Mouse (Mus musculus) thymus, postnatal 4 days (tissue): ENCODE results near the gene Grn.

Experiments used
- DNase-seq: peaks from one replicate; pipeline ENCODE4 v3.0.0; 2021

The Grn gene

DNA sequence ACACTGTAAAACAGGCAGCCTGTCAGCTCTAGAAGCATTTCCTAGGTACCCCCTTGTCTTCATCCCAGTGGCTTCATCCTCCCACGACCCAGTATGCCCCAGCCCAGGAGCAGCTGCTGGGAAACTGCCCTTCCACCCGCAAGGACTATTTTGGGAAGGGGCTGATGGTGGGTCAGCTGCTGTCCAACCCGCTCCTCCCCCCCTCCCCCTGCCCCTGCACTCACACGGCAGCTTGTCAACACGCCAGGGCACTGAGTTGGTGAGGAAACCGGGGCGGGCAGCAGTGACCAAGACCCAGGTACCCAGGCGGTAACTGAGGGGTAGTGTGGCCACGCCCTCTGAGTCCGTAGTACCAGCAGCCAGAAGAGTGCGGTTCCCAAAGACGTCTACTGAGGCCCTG lies 13.6 kb downstream of the Grn start:
- DNase-seq: no peak

DNA sequence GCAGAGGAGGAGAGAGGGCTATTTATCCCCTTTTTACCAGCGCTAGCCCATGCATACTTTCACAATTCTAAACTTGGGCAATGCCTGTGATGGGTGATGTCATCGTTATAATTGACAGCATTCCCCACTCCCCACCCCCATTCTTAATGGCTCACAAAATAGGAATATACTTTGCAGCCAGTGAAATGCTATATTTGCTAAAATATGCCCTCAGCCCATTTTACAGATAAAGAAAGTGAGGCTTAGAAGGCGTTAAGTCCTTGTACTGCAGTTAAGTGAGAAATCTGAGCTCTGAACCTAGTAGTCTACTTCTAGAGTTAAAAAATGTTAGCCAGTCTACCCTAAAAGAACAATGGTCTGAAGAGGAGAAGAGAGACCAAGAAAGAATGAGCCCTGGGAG lies 14.2 kb downstream of the Grn start:
- no peak for DNase-seq

DNA sequence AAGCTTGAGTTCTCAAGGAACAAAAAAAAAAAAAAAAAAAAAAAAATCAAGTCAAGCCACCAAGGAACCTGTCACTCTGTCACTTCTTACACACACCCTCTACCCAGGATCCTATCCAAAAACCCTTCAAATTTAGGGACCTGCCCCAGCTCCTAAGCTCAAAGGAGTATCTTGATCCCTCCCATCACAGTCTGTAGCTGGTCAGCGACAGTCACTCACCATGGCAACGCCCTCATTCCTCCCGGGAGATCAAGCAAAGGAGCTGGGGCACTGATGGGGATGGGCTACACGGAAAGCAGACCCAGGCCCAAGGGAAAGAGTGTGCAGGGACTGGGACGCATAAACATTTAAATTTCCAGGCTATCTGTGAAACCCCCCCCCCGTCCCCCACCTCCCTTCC lies 14.7 kb downstream of the Grn start:
- DNase-seq: no peak

DNA sequence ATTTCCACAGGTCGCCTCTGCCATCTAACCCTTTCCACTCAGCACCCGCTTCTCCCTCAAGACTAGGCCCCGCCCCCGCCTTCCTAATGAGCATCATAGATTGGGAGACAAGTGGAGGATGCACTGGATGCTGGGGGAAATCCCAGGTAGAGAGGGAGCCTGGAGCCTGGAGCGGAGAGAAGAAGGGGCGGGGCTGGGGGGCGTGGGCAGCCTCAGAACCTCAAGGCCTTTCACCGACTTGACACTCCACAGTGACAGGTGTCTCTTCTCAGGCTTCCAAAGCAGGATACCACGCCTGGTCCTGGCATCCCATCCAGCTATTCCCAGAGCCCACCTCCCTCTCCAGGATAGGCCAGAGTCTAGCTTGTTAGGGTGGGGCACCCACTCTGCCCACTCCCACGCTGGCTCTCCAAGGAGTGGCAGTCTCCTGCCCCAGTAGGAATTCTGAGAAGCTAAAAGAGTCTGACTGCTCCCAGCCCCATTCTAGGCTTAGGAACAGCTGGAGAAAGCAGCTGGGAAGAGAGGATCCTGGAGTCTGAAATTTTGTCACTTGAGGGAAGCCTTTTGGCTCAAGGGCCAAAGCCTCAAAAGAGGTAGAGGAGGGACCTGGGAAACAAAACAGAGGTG lies 15.3 kb downstream of the Grn start:
- no peak for DNase-seq

DNA sequence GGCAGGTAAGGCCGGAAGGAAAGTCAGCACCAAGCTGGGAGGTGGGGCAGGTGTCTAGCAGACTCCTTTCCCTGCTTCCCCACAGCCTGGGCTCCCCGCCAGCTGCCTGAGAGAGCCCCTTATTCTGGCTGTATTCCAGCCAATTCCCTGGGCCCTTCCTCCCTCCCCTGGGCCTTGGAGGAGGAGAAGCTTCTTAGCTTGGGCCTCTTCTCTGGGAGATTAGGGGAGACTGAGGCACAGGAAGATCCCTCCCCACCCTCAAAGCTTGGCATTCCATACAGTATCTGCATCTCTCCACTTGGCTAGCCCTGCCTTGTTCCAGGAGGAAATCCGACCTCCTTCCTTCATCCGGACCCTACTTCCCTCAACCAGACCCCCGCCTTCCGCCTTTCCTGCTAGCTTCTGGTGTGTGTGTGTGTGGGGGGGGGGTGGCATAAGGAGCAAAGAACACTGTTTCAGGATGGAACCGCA lies 15.8 kb downstream of the Grn start:
- DNase-seq: no peak

DNA sequence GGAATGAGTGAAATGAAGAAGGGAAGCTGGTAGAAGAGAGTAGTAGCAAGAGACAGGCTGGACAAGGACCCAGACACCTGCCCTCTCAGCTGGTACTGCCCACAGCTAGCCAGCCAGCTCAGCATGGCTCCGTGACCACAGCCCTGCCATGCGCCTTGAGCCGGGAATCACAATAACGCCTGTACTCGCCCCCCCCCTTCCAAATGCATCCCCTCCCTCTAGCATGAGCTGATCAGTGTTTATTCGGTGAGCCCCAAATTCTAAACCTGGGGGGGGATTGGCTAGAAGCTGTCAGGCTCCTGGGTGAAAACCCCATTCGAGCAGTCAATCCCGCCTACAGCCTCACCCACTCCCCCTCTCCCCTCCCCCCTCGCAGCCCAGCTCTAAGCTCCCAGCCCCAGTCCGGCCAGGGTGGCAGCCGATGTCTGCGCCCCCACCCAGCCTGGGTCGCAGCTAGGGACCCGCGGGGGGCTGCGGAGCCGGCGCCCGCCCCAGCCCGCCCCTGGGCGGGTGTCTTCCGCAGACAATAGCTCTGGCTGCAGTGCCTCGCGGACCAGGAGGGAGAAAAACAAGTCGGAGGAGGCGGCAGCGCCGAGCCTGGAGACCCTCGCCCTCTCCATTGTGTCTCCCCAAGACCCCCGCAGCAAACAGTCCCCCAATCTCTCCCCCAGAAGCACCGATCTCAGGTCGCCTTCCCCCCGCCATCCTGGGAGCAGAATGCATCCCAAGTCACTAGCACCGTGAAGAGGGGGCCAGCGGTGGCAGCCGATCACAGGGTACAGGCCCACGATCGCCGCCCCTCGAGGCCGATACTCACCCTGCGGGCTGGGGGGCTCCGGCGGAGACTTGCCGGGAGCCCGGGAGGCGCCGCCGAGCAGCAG lies 16.7 kb downstream of the Grn start:
- DNase-seq: peak; percentile 49

DNA sequence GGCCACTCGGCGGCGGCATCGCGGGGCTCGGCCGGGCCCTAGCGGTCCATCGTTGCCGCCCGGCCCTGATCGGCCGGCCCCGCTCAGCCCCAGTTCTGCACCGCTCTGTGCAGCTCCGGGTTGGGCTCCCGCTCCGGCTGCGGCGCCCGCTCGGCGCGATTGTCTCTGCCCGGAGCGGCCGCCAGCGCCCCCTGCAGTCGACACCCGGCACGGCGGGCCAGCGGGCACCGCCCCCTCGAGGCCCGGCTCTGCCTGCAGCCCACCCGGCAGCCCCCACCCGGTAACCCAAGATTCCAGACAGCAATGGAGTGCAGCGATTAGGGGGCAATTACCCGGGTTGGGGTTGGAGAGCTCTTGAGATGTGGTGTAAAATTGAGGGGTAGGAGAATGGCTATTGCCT lies 17.4 kb downstream of the Grn start, which contains the start of gene Fam171a2:
TSS of gene Fam171a2 (minus strand) at position 186 of the 400 bp plus-strand sequence.
- DNase-seq: peak; percentile 92

DNA sequence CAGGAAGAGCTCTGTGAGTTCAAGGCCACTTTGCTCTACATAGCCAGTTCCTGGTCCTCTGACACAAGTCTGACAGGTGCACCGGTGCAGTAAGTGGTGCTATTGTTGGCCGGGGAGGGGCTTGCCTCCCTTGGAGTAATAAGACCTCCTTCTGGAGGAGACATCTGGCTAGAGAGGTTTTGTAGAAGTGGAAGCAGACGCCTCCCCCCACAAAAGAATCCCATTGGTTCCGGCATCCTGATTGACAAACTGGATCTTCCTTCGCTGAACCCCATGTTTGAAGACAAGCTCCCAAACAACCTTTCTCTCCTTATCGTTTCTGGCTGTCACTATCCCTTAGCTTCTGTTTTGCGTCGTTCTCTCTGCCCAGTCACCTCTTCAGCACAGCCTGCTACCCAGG lies 18.2 kb downstream of the Grn start:
- DNase-seq: no peak

DNA sequence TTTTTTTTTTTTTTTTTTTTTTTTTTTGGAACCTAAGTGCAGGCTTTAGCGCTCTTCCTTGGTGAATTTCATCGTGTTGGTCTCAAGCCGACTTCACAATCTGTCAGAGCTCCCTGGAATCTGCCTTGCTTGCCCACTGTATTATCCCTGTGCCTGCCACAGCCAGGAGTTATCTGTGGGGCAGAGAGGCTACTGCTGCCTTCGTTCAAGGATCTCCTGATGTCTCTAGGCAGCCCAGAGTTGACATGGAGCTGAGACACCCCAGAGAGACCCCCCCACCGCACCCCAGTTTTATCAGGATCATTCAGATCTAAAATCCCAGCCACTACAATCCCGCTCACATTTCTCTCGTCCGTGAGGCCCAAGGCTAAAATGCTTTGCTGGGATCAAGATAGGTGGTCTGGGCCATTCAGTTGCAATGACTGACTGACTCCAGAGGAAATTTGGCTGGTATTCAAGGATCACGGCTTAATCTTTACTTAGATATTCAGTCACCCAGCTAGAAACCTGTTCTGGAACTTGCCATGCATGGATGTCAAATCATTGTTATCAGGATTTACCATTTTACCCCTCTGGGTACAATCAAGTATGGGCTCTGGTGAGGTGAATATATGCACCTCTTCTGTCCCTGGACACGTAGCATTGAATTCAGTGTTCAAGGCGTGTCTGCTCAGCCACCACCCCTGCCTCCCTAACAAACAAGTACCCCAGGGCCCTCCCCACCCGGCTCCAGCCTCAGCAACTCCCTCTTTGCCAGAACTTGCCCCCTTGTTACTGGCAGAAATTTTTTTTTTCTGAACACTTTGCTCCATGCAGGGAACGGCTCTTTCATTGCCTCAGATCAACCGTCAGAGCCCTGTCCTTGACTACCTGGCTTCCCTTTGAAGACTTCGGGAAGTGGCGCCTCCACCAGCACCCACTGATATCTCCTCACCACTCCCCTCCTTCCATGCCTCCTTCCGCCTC lies 19.2 kb downstream of the Grn start:
- DNase-seq: no peak

DNA sequence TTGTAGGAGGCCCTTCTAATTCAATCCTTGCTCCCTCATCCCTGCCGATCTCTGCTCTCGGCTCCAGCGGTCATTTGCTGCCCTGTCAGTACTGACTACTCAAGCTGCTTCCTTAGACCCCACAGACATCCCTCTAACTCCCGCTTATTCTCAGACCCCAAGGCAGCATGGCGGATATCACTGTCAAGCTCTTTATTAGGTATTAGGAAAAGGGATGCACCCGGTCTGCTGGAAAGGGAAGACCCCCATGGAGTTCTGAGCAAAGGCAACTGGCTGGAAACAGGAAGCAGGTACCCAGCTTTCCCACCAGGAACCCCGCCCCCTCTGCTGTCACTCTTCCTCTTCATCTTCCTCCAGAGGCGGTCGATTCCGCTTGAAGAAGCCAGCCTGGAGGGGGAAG lies 23.0 kb downstream of the Grn start:
- DNase-seq: no peak

DNA sequence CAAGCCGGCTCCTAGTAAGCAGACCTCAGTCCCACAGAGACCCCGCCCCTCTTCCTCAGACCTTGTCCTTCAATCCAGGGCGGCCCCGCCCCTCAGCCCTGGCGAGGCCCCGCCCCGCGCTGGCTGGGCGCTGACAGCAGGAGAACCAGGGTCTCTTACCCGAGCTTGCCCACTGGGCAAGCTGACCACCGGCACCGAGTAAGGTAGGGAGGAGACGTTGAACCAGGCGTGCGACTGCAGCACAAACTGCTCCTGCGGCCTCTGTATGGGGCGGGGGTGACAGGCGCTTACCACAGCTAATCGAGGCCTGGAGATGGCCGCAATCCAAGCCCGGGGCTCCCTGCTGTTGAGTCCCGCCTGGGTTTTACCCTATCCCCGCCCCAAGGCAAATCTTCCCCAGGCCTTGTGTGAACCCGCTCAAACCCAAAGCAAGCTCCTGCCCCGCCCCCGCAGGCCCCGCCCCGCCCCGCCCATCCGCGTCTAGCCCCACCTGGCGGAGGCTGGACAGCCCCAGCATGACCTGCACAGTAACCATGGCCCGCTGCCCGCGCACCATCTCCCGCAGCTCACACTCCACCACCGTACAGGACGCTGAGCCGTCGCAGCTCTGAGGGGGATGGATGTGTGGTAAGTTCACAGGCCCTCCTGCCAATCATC lies 25.8 kb downstream of the Grn start:
- peak; percentile 70 for DNase-seq

DNA sequence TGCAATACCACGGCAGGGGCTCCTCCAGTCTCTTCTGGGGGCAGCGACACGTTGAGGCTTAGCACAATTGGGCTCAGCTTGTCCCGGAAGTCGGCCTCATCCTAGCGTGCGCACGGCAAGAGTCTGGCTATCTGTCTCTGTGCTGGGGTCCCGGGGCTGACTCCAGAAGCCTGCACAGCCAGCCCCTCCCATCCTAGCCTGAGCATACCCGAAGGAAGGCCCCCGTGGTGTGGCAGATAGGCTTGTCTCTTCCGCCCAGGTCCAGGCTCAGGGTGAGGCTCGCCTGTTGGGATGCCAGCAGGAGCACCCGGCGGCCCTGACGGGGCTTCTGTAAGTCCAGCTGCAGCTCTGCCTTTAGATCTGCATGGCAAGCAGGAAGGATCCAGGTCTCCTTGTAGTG lies 30.4 kb downstream of the Grn start:
- no peak for DNase-seq

DNA sequence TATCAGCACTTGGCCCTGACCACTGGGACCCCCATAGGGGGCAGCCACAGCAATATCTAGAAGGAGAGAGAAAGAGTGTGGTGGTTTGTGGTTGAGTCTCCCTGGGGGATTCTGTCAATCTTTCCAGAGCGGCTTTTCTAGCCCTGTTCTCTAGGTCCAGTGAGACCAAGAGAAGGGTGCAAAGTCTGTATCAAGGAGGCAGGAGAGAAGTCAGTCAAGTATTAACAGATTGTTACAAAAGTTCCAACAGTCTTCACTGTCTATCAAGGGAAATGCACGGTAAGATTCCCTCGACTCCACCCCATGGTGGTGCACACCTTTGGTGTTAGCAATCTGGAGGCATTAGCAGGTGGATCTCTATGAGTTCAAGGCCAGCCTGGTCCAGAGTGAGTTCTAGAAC lies 31.6 kb downstream of the Grn start:
- no peak for DNase-seq

DNA sequence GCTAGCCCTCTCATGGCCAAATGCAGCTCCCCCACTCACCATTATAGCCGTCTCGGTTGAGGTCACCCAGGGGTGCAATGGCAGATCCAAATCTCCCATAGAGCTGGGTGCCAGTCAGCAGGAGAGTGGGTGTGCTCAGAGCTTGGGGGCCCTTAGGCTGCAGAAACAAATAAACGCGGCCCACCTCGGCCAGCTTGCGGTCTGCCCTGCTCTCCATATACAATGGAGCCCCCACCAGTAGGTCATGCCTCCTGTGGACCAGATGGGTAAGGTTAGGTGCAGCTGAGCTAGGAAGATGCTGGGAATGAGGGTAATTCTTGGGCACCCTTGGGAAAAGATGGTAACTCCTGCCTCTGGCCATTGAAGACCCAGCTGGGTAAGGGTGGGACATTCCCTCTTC lies 34.8 kb downstream of the Grn start:
- DNase-seq: no peak

DNA sequence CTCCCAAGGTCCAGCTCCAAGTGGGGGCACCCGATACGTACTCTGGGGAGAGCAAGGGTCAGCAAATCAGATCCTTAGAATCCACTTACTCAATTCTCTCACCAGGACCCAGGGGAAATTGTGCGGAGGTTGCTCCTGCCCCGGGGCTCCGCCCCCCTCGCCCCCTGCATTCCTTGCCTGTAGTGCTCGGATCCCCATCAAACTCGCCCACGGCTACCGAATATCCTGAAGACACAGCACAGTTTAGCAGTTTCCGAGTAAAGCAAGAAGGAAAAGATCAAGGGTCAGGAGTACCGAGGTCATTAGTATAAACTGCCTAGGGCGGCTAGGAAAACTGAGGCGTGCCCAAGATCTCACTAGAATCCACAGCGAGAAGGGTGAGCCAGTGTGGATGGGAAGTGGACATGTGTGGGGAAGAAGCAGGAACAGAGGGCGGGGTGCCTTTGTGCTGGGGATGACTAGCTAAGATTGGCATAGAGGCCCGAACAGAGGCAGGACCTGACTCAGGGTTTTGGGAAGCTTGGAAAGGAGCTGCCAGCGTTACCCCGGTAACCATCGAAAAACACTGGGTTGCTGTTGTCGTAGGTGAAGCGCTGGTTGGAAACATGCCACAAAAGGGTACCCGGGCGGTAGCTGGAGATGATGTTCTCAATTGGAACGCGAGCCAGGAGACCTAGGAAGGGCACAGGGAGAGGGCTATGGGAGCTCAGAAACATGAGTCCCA lies 35.8 kb downstream of the Grn start:
- no peak for DNase-seq

DNA sequence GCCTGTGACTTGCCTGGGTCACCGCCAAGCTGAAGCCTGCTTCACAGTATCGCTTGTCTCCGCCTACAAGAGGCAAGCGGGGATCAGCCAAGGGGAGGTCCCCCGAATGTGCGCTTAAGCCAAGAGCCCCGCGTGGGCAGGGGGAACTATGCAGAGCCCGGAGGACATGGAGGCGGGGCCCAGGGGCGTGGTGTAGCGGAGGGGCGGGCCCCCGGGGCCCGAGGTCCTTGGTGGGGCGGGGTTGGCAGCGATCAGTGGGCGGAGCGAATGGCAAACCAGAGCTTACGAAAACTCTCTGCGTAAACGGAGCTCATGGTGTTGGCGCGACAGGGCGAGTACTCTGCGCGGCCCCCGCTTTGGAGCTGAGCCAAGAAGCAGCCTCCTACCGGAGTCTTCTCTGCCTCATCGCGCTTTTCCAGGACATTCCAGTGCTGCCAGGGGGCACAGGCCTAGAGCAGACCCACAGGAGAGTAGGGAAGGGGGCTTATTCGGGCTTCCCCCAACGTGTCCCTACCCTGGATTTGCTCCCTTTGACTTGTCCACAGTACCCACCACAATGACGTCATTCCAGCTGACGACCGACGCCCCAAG lies 37.0 kb downstream of the Grn start:
- DNase-seq: peak; percentile 98

DNA sequence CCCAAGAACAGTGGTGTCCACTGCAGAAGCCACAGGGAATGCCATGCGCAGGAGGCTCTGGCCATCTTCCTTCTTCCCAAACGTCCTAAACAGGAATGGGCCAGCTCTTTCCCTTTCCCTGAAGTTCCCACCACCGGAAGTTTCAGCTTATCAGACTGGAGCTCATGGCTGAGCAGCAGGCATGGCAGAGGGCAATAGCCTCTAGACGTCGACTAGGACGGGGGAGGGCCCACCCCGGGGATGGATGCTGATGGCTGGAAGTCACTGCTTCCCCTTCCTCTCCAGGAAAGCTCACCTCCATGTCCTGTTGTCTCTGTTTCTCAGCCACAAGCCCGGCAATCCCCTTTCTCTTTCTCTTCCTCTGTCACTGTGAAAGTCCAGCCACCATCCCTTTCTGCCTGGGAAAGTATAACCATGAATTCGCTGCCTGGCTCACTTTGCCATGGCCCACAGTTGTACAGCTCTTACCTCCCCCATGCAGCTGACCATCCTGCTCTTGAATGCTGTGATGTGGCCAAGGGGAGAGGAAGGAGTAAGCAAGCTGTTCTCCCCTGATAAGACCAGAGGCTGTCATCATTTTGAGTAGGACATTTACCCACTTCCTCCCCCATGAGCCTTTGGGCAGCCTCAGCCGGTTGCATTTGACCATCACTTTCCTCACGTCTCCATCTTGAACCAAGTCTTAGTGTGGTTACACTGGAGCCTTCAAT lies 39.7 kb downstream of the Grn start, which contains the start of gene Itga2b:
TSS of gene Itga2b (minus strand) at position 475 of the 710 bp plus-strand sequence.
- no peak for DNase-seq

DNA sequence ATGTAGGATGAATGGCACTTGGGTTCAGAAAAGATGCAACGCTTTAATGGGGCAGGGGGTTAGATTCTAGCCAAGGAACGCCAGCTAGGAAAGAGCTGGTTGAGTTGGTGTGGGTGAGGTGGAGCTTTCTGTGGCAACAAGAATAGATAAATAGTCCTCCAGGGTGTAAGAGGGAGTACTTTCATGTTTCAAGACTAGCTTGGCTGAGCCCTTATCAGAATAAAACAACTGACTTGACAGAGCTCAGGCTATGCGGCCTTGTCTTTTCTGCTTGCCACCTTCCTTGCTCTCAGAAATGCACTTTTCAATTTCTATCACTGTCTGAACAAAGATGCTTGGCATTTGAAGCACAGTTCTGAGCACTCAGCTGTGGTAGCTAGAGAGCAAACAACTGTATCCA lies 44.9 kb downstream of the Grn start:
- DNase-seq: no peak

DNA sequence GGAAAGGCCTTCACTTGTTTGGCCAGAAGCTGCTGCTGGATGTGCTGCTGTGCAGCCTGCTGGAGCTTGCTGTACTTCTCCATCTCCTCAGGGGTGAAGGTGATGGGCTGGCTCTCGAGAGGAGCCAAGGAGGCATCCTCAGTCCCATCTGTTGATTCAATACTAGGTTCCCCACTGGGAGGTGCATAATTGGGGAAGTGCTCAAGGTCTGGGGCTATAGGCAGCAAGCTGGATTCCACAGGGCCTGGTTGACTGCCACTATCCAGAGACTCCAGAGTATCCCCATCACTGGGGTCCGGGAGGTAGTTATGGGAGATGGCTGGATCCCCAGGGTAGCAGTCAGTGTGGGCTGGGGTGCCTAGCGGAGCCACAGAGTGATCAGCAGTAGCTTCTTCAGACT lies 48.6 kb downstream of the Grn start:
- no peak for DNase-seq

DNA sequence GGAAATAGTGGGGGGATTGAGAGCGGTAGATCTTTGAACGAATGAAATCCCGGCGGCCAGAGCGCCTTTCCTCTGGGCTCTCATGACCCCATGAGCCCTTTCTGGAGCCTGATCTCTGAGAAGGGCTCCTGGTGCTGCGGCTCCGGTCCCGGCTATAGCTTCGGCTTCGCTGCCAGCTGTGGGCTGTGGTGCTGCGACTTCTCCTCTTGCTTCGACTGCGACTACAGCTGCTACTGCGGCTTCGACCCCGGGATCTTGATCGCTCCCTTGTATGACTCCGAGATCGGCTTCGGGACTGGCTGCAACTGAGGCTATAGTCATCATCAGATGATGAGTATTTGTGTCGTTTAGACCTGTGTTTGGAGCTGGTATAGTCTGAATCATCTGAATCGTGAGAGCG lies 49.5 kb downstream of the Grn start:
- DNase-seq: no peak

DNA sequence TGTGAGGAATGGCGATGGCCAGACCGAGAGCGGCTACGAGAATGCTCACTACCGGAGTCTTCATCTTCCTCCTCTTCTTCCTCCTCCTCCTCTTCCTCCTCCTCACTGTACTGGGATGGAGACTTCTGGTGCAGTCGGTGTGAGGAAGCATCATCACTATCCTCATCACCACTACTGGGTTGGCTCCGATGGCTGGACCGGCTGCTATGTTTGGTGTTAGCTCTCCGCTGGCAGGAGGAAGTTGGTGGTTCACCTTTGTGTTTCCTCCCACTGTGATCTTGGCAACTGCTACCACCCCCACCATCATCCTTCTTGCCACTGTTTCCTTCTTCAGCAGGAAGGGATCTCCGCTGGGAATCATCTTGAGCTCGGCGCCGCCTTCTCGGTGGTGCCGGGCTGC lies 50.0 kb downstream of the Grn start:
- DNase-seq: no peak
